Mouse (Mus musculus) midbrain, embryonic 11.5 days (tissue): ENCODE measurements at regions not wholly inside any gene's neighbourhood (a gene's known extent, or its start where the extent isn't known, plus 50 kb on each side); places are given as distances from the start of the nearest gene placed in this dataset.

Source experiments
- ATAC-seq: fragments of 200-750 bp; cut with Nextera tagmentation; 2 replicates; pipeline ENCODE4 v1.8.0; 2017; ENCODE audit warnings: moderate TSS enrichment, moderate library complexity; ENCODE audit not compliant: low FRiP score
- DNase-seq: peaks from one replicate; pipeline ENCODE4 v3.0.0; 2015; ENCODE audit warnings: low spot score; ENCODE audit errors: missing footprints
- H3K27ac ChIP-seq: fragments of 300-500 bp; sonication (generic); 2 replicates; pipeline ENCODE4 v1.5.1; 2014; ENCODE audit warnings: low read depth, low read length
- H3K27me3 ChIP-seq: fragments of 300-500 bp; sonication (generic); 2 replicates; pipeline ENCODE4 v1.6.1; 2014; ENCODE audit warnings: mild to moderate bottlenecking, low read length, moderate library complexity, mixed read lengths; ENCODE audit not compliant: control insufficient read depth, insufficient read depth
- H3K36me3 ChIP-seq: fragments of 300-500 bp; sonication (generic); 2 replicates; pipeline ENCODE4 v1.6.1; 2014; ENCODE audit warnings: mild to moderate bottlenecking, low read length, moderate library complexity, mixed read lengths; ENCODE audit not compliant: control insufficient read depth, insufficient read depth
- H3K4me1 ChIP-seq: fragments of 300-500 bp; sonication (generic); 2 replicates; pipeline ENCODE4 v1.6.1; 2014; ENCODE audit warnings: low read length; ENCODE audit not compliant: control insufficient read depth, insufficient read depth
- H3K4me2 ChIP-seq: fragments of 300-500 bp; sonication (generic); 2 replicates; pipeline ENCODE4 v1.6.1; 2014; ENCODE audit warnings: mild to moderate bottlenecking, moderate library complexity
- H3K4me3 ChIP-seq: fragments of 300-500 bp; sonication (generic); 2 replicates; pipeline ENCODE4 v1.5.1; 2014; ENCODE audit warnings: low read depth, low read length
- H3K9ac ChIP-seq: fragments of 300-500 bp; sonication (generic); 2 replicates; pipeline ENCODE4 v1.6.1; 2014; ENCODE audit warnings: low read length
- H3K9me3 ChIP-seq: fragments of 300-500 bp; sonication (generic); 2 replicates; pipeline ENCODE4 v1.6.1; 2016; ENCODE audit warnings: low read length; ENCODE audit not compliant: control insufficient read depth
- WGBS: fragments of 180-500 bp; shearing (Covaris S2); extraction: QIAGEN DNeasy Blood & Tissue Kit; methylation state at CpG from one replicate; pipeline ENCODE4 v1.1.7; 2014; 5-methylcytosine and 5-hydroxymethylcytosine counted together

DNA sequence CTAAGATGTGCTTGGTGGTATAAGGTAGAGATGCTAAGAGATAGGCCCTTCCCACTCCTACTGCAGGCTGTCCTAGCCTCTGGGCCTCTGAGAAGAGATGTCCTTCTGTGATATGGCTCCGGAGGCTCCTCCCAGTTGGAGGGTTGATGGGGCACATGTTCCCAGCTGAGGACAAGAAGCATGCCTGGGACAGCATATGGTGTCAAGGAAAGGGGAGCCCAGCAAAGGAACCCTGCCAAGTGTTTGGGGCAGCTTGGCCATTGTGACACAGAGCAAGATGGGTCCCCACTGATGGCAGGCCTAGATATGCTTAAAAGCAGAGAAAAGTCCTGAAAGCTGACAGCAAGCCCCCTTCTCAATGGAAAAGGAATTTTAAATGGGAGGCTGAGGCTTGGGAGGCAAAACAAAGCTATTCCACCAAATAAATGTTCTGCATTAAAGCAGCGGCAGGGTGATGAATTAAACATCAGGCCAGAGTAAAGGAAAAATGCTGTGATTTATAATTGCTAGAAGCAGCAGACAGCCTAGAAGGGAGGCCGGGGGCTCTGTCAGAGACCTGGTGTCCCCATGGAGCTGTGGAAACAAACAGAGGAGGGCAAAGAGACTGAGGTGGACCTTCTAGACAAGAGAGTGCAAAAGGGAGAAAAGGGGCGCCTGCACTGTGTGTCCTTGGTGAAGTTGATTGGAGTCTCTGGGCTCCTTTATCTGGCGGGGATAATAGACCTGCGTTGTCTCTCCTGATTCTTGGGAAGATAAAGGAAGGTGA, 246.0 kb downstream of the Lrfn2 start:
- ATAC-seq (no peak), DNase-seq (peak; percentile 77)
- Histone ChIP-seq H3K9me3 (no peaks in the 10 kb centered on the region; the same call in 1 of the 2 replicates), H3K27me3 (no peaks in the 10 kb centered on the region), H3K4me3 (no peak overlapping the region), H3K4me1 (no peaks in the 10 kb centered on the region), H3K36me3 (no peaks in the 10 kb centered on the region), H3K4me2 (no peak overlapping the region), H3K9ac (no peak overlapping the region), H3K27ac (no peak overlapping the region)
- 71% methylated on average over 6 of the region's 6 CpGs for WGBS

GRCm38 (mm10) chr17:49182485-49182884, 245.7 kb upstream of the Mocs1 start:
- DNase-seq (peak; percentile 78), ATAC-seq (no peak; the same call in 1 of the 2 replicates)
- no peak overlapping the region for H3K4me2 ChIP-seq
- H3K4me3 ChIP-seq: no peak overlapping the region
- 5% methylated on average over 4 of the region's 4 CpGs for WGBS
- H3K36me3 ChIP-seq: no peaks in the 10 kb centered on the region
- no peaks in the 10 kb centered on the region for H3K27me3 ChIP-seq
- no peak overlapping the region for H3K9ac ChIP-seq
- H3K9me3 ChIP-seq: no peaks in the 10 kb centered on the region
- no peak overlapping the region for H3K27ac ChIP-seq
- H3K4me1 ChIP-seq: no peaks in the 10 kb centered on the region

- Histone ChIP-seq H3K27ac (no peak overlapping the region), H3K9me3 (no peaks in the 10 kb centered on the region), H3K4me1 (no peaks in the 10 kb centered on the region), H3K4me3 (no peak overlapping the region), H3K36me3 (no peaks in the 10 kb centered on the region), H3K9ac (no peak overlapping the region), H3K4me2 (no peak overlapping the region), H3K27me3 (no peaks in the 10 kb centered on the region)
- no peak for DNase-seq
- no peak for ATAC-seq
- WGBS: 75% methylated on average over 3 of the region's 3 CpGs
Measured at GRCm38 (mm10) chr17:49183917-49184316, 244.2 kb upstream of the Mocs1 start.

- no peaks in the 10 kb centered on the region for H3K9me3 ChIP-seq
- ATAC-seq: no peak
- WGBS: 43% methylated on average over 8 of the region's 8 CpGs
- no peaks in the 10 kb centered on the region for H3K36me3 ChIP-seq
- no peaks in the 10 kb centered on the region for H3K27me3 ChIP-seq
- no peak overlapping the region for H3K4me2 ChIP-seq
- no peak overlapping the region for H3K9ac ChIP-seq
- no peak for DNase-seq
- H3K4me3 ChIP-seq: no peak overlapping the region
- H3K4me1 ChIP-seq: no peaks in the 10 kb centered on the region
- no peak overlapping the region for H3K27ac ChIP-seq
Measured at GRCm38 (mm10) chr17:49185052-49185612, 243.0 kb upstream of the Mocs1 start.

DNA sequence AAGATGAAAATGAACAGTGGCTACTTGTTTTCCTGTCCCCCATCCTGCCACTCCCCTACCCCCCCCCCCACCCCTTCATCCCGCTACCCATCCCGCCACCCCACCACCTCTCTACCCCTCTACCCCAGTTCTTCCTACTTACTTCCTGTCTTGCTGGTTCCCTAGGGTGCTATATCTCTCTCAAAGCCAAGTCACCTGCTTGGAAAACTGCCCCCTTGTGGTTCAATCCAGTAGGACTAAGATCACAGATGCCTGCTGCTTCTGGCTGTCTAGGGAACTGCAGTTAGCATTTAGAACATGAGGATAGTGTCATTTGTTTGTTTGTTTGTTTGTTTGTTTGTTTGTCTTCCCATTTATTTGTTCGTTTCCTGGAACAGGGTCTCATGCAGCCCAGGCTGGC, 238.4 kb upstream of the Mocs1 start:
- DNase-seq (no peak), ATAC-seq (no peak)
- 44% methylated on average over 3 of the region's 3 CpGs for WGBS

DNA sequence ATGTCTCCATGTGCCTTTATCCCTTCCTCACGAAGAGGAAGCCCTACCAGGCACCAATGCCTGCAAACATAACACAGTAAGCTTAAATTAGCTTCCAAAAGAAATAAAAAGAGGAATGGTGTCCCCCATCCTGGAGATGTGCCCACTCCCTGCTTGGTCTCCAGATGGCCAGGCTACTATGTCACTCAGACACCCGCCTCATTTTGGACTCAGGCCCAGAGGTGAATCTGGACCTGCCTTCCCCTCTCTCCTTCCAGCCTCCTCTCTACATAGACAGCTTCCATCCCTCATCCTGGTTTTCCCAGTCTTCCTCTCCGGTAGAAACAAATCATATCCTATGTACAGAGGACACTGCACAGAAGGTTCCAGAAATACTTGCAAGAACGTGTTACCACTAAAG, 237.8 kb upstream of the Mocs1 start:
- no peak for ATAC-seq

More for the DNA sequence above, 238.4 kb upstream of the Mocs1 start:
- Histone ChIP-seq H3K4me2 (no peak overlapping the region), H3K9ac (no peak overlapping the region), H3K4me3 (no peak overlapping the region), H3K27me3 (no peaks in the 10 kb centered on the region), H3K36me3 (no peaks in the 10 kb centered on the region), H3K9me3 (no peaks in the 10 kb centered on the region), H3K4me1 (no peaks in the 10 kb centered on the region), H3K27ac (no peak overlapping the region)

DNA sequence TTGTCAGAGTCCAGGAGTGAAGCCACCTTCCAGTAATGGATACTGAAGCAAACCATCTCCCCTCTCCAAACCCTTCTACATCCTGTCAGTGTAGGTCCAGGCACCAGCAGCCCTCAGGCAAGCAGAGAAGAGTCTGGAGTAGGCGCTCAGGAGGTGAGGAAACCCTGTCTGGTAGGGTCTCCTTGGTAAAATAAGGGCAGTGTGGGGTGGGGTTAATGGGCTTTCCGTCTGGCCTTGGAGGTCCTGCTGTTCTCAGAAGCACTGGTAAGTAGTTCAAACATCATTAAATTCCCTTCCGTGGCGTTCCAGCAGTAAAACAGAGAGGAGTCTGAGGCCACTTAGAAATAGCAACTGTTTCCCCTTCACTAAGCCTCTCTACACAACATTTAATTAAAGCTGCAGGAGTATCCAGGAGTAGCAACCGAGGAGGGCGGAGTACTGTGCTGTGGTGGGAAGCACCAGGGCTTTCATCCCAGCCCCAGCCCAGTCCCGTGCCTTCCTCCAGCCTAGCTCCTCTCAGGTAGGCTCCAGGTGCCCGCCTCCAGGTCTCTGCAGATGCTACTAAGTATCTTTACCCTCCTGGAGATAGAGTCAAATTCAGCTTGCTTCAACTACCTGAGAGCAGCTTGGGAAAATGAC, 232.0 kb upstream of the Mocs1 start:
- Histone ChIP-seq H3K9me3 (no peaks in the 10 kb centered on the region; the same call in 1 of the 2 replicates), H3K4me3 (no peak overlapping the region), H3K4me2 (no peak overlapping the region), H3K27ac (no peak overlapping the region), H3K9ac (no peak overlapping the region), H3K27me3 (no peaks in the 10 kb centered on the region), H3K36me3 (no peaks in the 10 kb centered on the region), H3K4me1 (no peaks in the 10 kb centered on the region)
- DNase-seq (no peak), ATAC-seq (no peak)
- WGBS: 64% methylated on average over 8 of the region's 8 CpGs

More for the DNA sequence above, 237.8 kb upstream of the Mocs1 start:
- H3K27ac ChIP-seq: no peak overlapping the region
- H3K4me3 ChIP-seq: no peak overlapping the region
- no peak overlapping the region for H3K4me2 ChIP-seq
- H3K4me1 ChIP-seq: no peaks in the 10 kb centered on the region
- no peaks in the 10 kb centered on the region for H3K27me3 ChIP-seq
- H3K9me3 ChIP-seq: no peaks in the 10 kb centered on the region
- no peak overlapping the region for H3K9ac ChIP-seq
- 84% methylated on average over 4 of the region's 4 CpGs for WGBS
- H3K36me3 ChIP-seq: no peaks in the 10 kb centered on the region
- no peak for DNase-seq

DNA sequence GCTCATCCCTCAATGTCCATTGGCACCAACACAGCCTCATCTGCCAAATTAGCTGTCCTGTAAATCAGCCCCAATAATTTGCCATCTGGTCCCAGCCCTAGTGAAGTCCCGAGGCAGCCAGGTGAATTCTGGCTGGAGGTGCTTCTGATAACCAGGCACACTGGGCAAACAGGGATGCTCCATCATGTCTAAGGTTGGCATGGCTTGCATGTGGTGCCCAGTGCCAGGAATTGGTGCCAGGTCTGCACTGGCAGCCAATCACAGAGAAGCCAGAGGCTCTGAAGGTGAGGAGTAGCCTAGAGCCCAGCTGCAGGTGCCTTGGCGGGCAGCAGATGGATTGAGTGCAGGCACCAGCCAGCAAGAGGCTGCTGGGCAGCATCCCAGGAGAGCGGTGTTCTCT, 226.7 kb upstream of the Mocs1 start:
- Histone ChIP-seq H3K4me3 (no peak overlapping the region), H3K4me2 (no peak overlapping the region), H3K9me3 (no peaks in the 10 kb centered on the region; the same call in 1 of the 2 replicates), H3K9ac (no peak overlapping the region), H3K4me1 (peaks cover 3% of the 10 kb centered on the region; the same call in 1 of the 2 replicates), H3K27me3 (no peaks in the 10 kb centered on the region), H3K27ac (no peak overlapping the region), H3K36me3 (no peaks in the 10 kb centered on the region)
- DNase-seq (no peak), ATAC-seq (no peak)
- 94% methylated on average over 3 of the region's 3 CpGs for WGBS

- Histone ChIP-seq H3K4me1 (peaks cover 3% of the 10 kb centered on the region; the same call in 1 of the 2 replicates), H3K27me3 (no peaks in the 10 kb centered on the region), H3K4me3 (no peak overlapping the region), H3K9ac (no peak overlapping the region), H3K9me3 (no peaks in the 10 kb centered on the region), H3K4me2 (no peak overlapping the region), H3K27ac (no peak overlapping the region), H3K36me3 (no peaks in the 10 kb centered on the region)
- DNase-seq: no peak
- ATAC-seq: no peak
- 10% methylated on average over 5 of the region's 5 CpGs for WGBS
Measured at GRCm38 (mm10) chr17:49205095-49205494, 223.1 kb upstream of the Mocs1 start.
